Mouse (Mus musculus) natural killer cell, adult 2 months (primary cell): ENCODE measurements around the gene Slc35a5.
A peak's percentile ranks its signal among the peaks of the same experiment; 100 is the strongest.

ENCODE experiments used
- DNase-seq, 2 experiments: peaks; one replicate each; pipeline ENCODE4 v3.0.0; 2022; ENCODE audit warnings: low spot score in 2 of 2

The Slc35a5 gene

GRCm38 (mm10) chr16:45158522-45159388, at the start of gene Slc35a5, which contains the start of gene Atg3:
Gene Slc35a5 (minus strand): TSS chr16:45158706.
Gene Atg3 (plus strand): TSS chr16:45158785.
- peak; percentile 94 to 97 for DNase-seq

DNA sequence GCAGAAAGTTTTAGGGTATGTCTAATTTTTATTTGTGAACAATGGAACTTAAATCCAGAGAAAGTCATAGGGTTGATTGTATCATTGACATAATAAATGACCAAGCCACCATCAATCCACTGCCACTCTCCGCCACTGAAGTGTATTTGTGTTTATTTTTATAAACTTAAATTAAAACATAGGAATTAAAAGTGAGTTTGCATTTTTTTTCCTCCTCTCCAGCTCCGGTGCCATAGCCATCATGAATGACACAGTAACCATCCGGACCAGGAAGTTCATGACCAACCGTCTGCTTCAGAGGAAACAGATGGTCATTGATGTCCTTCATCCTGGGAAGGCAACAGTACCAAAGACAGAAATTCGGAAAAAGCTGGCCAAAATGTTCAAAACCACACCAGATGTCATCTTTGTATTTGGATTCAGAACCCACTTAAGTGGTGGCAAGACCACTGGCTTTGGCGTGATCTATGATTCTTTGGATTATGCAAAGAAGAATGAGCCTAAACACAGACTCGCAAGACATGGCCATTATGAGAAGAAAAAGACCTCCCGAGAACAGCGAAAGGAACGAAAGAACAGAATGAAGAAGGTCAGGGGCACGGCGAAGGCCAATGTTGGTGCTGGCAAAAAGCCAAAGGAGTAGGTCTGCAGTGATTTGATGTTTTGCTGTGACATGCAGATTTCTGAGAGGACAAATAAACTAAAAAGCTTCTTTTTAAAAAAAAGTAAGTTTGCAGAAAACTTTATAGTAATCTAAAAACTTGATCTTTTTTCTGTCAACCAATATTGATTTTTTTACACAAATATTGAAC, 46.6 kb upstream of the Slc35a5 start:
- no peak for DNase-seq

DNA sequence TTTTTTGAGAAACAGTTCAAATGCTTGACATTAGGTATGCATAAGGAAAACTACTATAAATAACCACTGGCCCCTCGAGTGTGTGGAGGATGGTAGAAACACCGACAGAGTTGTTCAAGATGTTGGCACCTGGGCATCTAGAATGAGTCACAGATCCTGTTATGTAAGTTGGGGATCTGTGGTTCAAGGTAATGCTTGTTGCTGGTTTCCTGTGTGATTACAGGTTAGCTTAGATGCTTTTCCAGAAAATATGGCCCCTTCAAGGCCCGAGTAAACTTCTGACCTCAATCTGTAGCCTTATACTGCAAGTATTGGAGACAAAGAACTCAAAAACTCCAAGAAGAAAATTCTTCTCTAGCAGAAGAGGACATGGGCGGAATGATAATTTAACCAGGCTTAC, 45.9 kb upstream of the Slc35a5 start:
- DNase-seq: no peak

- no peak for DNase-seq
These were observed 42.9 kb upstream of the Slc35a5 start for GRCm38 (mm10) chr16:45201395-45201794.

- peak; percentile 17 to 64 for DNase-seq
These were observed 38.3 kb upstream of the Slc35a5 start for GRCm38 (mm10) chr16:45196816-45197215.

- DNase-seq: peak; percentile 38 to 64
These were observed 34.1 kb upstream of the Slc35a5 start for GRCm38 (mm10) chr16:45192613-45193012.

- no peak for DNase-seq
These were observed 23.3 kb upstream of the Slc35a5 start for GRCm38 (mm10) chr16:45181824-45182223.

GRCm38 (mm10) chr16:45178552-45178951, 20.0 kb upstream of the Slc35a5 start:
- no peak for DNase-seq

- DNase-seq: no peak
These were observed 847 bp upstream of the Slc35a5 start for GRCm38 (mm10) chr16:45159389-45159716.

DNA sequence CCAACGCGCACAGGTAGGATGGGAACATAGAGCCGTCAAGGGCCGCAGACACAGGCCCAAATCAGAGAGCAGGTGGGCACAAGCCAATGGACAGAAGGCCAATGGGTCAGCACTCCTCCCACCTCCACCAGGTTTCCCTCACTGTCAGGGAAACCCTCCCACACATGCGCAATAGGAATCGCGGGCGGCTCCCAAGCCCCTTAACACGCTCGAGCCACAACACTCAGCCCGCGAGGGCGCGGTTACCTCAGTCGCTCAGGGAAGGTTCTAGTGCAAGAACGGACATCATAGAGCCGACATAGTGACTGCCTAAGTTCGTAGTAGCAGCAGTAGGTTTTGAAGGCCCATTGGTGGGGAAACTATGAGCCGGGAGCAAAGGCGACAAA, 377 bp downstream of the Slc35a5 start:
- no peak for DNase-seq

GRCm38 (mm10) chr16:45154741-45155250, 3.7 kb downstream of the Slc35a5 start:
- no peak for DNase-seq

DNA sequence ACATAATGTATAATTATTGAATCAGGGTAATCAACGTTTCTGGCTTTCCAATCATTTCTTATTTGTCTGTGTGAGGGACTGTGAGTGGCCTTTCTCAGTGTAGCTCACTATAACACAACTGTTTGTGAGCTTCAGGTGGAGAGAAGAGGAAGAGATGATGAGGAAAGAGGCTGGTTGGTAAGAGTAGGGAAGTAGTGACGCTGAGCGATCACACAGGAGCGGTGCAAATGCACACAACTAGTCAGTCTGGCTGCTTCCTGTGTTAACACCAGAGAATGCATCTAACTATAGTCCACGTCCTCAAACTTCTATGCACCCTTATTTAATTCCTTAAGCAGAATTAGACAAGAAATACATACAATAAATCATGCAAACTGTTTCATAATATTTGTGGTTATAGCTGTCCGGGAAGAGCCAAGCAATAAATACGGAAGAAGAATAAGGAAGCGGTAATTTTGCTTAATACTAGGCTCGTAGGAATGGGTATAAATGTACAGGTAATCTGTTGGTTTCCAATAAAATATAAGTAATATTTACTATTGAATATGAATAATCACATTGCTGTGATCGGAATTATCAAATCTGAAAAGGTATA, 9.9 kb downstream of the Slc35a5 start:
- no peak for DNase-seq

- no peak for DNase-seq
These were observed 13.4 kb downstream of the Slc35a5 start for GRCm38 (mm10) chr16:45145119-45145518.

DNA sequence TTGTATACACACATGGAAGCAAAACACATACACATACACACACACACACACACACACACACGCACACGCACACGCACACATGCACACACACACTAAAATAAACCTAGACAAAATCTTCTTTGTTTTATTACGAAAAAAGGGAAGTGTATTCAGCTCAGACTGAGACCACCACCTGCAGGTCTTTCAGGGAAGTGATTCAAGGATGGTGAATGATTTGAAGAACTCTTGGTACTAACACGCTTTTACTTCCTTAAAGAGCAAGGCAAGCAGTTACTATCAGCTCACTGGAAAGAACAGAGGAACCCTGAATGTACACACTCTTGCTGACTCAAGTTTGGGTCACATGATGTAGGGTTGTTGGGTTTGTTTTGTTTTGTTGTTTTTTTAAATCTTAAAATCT, 15.9 kb downstream of the Slc35a5 start:
- peak in 1 of 2 experiments; percentile 42 for DNase-seq

DNA sequence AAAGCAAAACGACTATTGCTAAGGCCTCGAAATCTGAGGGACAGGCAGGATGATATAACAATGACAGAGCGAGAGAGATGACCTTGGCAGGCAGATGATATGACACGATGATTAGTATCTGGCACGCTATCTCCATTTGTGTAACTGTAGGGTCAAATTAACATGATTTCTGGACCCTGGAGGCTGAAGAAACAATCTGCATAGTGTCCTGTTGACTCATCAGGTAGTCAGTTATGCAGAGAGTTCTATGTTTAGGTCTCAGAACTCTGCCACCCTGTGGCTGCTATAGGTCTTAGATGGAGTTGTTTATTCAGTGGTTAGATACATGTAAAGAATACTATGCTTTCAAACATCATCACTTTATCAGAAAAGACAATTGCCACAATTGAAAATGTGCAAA, 16.8 kb downstream of the Slc35a5 start:
- no peak for DNase-seq

DNA sequence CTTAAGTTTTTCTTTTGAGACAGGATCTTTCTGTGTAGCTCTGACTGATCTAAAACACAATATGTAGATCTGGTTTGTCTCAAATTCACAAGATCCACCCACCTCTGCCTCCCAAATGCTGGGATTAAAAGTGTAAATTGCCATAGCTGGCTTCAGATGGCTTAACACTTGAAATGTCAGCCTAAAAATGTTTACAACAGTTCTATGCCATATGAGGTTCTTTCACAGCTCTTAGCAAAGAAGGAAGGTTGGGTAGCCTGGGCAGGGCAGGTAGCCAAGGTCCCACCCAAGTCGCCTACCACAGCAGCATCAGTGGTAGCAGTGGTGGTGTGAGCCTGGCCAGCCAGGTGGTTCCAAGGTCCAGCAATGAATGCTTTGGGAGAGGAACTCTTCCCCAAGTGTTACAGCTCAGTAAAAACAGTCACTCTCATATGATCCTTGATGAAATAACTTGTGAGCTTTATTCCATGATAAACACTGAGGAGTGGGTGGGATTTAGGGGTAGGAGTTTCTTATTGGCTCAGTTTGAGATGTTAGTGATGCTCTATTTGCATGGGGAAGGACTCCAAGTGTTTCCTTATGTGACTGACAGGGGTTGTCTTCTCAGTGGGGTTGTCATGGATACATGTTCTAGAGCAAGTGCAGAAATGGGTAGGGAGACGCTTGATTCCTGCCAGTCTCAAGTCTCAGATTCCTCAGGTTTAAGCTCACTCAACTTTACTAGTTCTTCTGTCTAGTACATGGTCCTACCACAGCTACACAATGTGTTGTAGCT, 30.4 kb downstream of the Slc35a5 start:
- DNase-seq: no peak

- DNase-seq: no peak
These were observed 34.0 kb downstream of the Slc35a5 start for GRCm38 (mm10) chr16:45124230-45125203.

DNA sequence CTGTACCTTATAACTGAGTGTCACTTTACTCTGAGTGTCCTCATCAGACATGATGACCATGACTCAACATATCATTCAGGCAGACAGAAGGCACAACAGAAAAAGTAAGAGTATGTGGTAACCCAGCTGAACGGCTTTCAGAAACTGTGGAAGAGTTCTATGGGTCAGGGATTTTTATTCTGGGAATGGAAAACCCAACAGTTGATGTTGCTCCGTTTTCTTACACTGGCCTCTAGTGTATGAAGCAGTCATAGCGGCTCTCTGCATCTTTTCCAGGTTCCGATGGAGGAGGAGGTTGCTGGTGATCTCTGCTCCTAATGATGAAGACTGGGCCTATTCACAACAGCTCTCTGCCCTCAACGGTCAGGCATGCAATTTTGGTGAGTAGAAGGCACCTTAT, 35.9 kb downstream of the Slc35a5 start:
- no peak for DNase-seq

- DNase-seq: no peak
These were observed 37.6 kb downstream of the Slc35a5 start for GRCm38 (mm10) chr16:45120844-45121425.

DNA sequence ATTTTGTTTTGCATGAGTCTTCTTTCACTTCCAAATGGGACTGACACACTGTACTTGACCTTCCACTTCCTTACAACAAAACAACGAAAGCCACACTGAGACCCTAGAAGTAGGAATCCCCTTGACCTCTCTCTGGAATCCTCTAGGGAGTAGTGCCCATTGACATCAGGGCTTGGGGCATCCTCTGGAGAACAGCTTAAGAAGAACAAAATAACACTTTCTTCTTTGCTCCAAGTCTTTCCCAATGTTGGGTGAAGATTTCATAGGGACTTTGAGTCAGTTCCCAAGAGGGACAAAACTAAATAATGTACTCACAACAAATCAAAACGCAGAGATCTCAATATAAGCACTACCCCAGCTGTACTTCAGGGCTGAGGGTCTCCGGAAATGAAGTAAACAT, 39.7 kb downstream of the Slc35a5 start:
- DNase-seq: no peak
